ENCODE assay signal across 25 mouse cellular contexts in genomic region chr5:25541661-25542060, GRCm38 (mm10). TPM values are rescaled to one million over a fixed set of nuclear protein-coding genes. Genes with fewer than 3 reads are reported as not detected.
"Had no signal": no experiment of that assay in that cellular context is flagged by ENCODE, and none has a peak within 500 bp of the region (broad histone marks: within the 10 kb centered on the region; RNA-seq: fewer than 3 reads in every experiment).

No protein-coding gene starts in this region.

- H3K27me3 ChIP-seq: kidney, embryonic 15.5 days; limb, embryonic 15.5 days; midbrain, embryonic 12.5 days; neural tube, embryonic 13.5 days; stomach, embryonic 15.5 days had no signal

- H3K4me3 ChIP-seq: kidney, embryonic 15.5 days; left cerebral cortex, adult 2 months; limb, embryonic 15.5 days; midbrain, embryonic 12.5 days; myocyte; neural tube, embryonic 13.5 days; stomach, embryonic 15.5 days had no signal

- H3K27ac ChIP-seq: kidney, embryonic 15.5 days; left cerebral cortex, adult 2 months; limb, embryonic 15.5 days; liver, embryonic 14.5 days; macrophage; midbrain, embryonic 12.5 days; neural tube, embryonic 13.5 days; stomach, embryonic 15.5 days had no signal

- ATAC-seq: liver, postnatal 0 days; lung, postnatal 0 days; midbrain, embryonic 16.5 days had no signal

- H3K9me3 ChIP-seq: kidney, embryonic 15.5 days; limb, embryonic 15.5 days; midbrain, embryonic 12.5 days; neural tube, embryonic 13.5 days; stomach, embryonic 15.5 days had no signal

- H3K4me1 ChIP-seq: kidney, embryonic 15.5 days; midbrain, embryonic 12.5 days; neural tube, embryonic 13.5 days; stomach, embryonic 15.5 days had no signal

- H3K9ac ChIP-seq: kidney, embryonic 15.5 days; limb, embryonic 15.5 days; liver, embryonic 14.5 days; liver, postnatal 0 days; lung, embryonic 14.5 days; midbrain, embryonic 12.5 days; neural tube, embryonic 13.5 days; stomach, embryonic 15.5 days had no signal

- H3K36me3 ChIP-seq: kidney, embryonic 15.5 days; limb, embryonic 15.5 days; midbrain, embryonic 12.5 days; neural tube, embryonic 13.5 days; stomach, embryonic 15.5 days had no signal

- H3K4me2 ChIP-seq: kidney, embryonic 15.5 days; limb, embryonic 15.5 days; liver, embryonic 11.5 days; lung, embryonic 14.5 days; midbrain, embryonic 12.5 days; neural tube, embryonic 13.5 days; stomach, embryonic 15.5 days had no signal

- DNase-seq: kidney, adult 8-10 months; kidney, postnatal 10 days; kidney, postnatal 36 days; layer of hippocampus, postnatal 36 days; left cerebral cortex, postnatal 4 days; lung, embryonic 14.5 days; right cerebral cortex, adult 18-20 months; right cerebral cortex, postnatal 14 days; spleen, adult 18-20 months; thymus, postnatal 36 days had no signal

RNA-seq across cellular contexts. Expression of gene Cct8l1, which starts 25.8 kb away (rescaled TPM):
- total RNA-seq: left cerebral cortex, postnatal 4 days; monocyte, adult 5-6 weeks; neutrophil, adult 5-6 weeks had no signal
- polyA plus RNA-seq: kidney, embryonic 15.5 days; limb, embryonic 15.5 days; liver, embryonic 11.5 days; liver, embryonic 14.5 days; liver, postnatal 0 days; lung, embryonic 14.5 days; lung, postnatal 0 days; macrophage; midbrain, embryonic 12.5 days; myocyte; stomach, embryonic 15.5 days had no signal
